Mouse (Mus musculus): ENCODE measurements around the gene Nxnl1. TPM values are rescaled to one million over a fixed set of nuclear protein-coding genes. Genes with fewer than 3 reads are reported as not detected.
"Not testable (repeated sequence)": the region's sequence is repeated elsewhere in the genome, so short reads cannot be mapped to it uniquely, and the experiment has no call there.

The Nxnl1 gene
- polyA plus RNA-seq, 1 experiment from 2014 or later: 0.06 TPM

DNA sequence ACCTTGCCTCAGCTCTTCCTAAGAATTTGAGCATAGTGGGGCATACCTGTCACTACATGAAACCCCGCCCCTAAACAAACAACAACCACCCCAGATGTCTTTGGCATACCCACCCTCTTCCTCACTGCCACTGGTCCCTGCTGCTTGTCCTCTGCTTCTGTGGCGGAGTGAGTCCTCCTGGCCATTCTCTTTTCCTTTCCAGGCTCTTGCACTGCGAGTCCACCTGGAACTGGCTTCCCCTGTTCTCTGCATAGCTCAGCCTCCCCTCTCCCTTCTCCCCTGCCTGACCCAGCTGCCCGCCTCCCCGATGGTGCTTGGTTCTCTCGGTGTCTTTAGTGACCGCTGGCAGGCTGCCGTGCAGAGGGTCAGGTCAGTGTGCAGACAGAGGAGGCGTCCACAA, 22.6 kb downstream of the Nxnl1 start:
- no peak overlapping the region for H3K27ac ChIP-seq
- WGBS: 83% methylated on average over 9 of the region's 9 CpGs
- no peaks in the 10 kb centered on the region for H3K27me3 ChIP-seq (replicated peaks)
- no peak for ATAC-seq
- H3K9me3 ChIP-seq: no peaks in the 10 kb centered on the region
- H3K4me3 ChIP-seq (replicated peaks): peak overlapping the region; percentile 79
- peaks cover 10% of the 10 kb centered on the region for H3K4me1 ChIP-seq (replicated peaks)
- H3K36me3 ChIP-seq: peaks cover 21% of the 10 kb centered on the region
- H3K4me2 ChIP-seq (replicated peaks): peak overlapping the region; percentile 86
- peak overlapping the region; percentile 68 for H3K9ac ChIP-seq

DNA sequence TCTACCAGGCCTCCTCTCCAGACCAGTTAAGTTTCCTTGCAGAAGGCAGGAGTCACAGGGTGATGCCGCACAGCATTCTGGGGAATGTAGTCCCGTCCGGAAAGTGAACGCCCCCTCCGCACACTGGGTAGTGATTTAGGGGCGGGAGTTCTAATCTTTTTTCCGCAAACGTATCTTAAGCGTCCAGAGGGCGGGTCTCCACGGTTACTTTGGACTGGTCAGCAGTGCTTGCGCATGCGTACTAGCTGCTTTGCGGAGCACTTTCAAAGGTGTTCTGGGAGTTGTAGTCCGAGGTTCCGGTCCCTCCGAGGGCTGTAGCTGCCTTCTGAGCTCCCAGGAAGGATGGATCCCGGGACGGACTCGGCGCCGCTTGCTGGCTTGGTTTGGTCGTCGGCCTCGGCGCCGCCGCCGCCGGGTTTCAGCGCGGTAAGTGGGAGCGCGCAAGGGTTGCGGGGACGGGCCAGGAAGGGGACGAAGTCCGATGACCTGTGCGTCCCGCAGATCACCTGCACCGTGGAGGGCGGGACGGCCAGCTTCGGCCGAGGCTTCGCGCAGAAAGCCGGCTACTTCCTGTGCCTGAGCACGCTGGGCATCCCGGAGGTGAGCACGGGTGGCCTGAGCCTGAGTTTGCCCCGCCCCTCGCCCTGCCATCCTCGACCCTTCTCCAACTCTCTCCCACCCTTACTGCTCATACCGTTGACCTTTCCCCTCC, 23.6 kb downstream of the Nxnl1 start, which contains the start of gene Mvb12a:
Gene Mvb12a (plus strand): TSS at position 291 of the 712 bp plus-strand sequence.
- WGBS: under 1% methylated on average over 55 of the region's 55 CpGs
- peak; percentile 97 for ATAC-seq
- H3K27ac ChIP-seq: peak within 1 kb of the TSS; percentile 68; the same call in 1 of the 2 replicates
- H3K4me3 ChIP-seq (replicated peaks): peak within 1 kb of the TSS; percentile 79
- peaks cover 13% of the 10 kb centered on the region for H3K4me1 ChIP-seq (replicated peaks)
- peaks cover 14% of the 10 kb centered on the region for H3K36me3 ChIP-seq
- H3K9ac ChIP-seq: peak within 1 kb of the TSS; percentile 68
- H3K9me3 ChIP-seq: no peaks in the 10 kb centered on the region
- no peaks in the 10 kb centered on the region for H3K27me3 ChIP-seq (replicated peaks)
- peak within 1 kb of the TSS; percentile 86 for H3K4me2 ChIP-seq (replicated peaks)

DNA sequence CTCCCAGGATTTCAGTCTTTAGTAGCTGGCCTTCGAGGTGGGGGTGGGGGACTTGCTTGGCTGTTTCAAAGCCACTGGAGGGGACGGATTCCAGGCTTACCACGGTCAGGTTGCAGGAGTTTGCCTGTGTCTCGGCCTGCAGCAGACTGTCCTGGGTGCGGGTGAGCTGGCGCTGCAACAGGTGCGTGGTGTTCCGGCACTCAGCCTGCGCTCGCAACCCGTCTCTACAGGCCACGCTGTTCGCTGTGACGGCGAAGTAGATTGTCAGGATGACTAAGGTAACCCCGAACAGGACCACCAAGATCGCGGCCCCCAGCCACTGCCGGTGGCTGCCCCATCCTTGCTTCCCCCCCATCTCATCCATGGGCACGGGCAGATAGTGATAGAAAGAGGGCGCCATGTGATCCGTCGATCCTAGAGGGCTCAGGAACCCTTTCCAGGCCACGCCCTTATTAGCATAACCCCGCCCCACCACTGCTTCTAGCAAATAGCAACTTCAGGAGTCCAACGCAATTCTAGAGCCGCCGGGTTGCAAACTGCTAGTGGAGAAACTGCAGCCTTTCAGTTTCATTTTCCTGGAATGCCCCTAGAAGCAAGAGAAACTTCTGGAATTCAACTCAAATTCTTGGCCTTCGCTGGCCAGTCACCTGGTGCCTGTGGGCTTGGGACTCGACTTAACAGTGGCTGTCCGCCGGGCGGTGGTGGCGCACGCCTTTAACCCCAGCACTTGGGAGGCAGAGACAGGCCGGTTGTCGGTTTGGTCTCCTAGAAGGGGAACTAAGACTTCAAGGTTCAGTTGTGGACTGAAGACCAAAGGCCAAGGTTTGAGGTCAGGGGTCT, 29.2 kb downstream of the Nxnl1 start, which contains the start of gene Bst2:
Gene Bst2 (minus strand): TSS at position 429 of the 840 bp plus-strand sequence.
- peak within 1 kb of the TSS; percentile 63 for H3K9ac ChIP-seq
- peak within 1 kb of the TSS; percentile 82 for H3K4me2 ChIP-seq (replicated peaks)
- peak; percentile 92 for ATAC-seq
- no peaks in the 10 kb centered on the region for H3K9me3 ChIP-seq
- H3K4me3 ChIP-seq (replicated peaks): peak within 1 kb of the TSS; percentile 50
- peak within 1 kb of the TSS; percentile 83 for H3K27ac ChIP-seq
- no peaks in the 10 kb centered on the region for H3K27me3 ChIP-seq (replicated peaks)
- 3% methylated on average over 37 of the region's 37 CpGs for WGBS
- H3K4me1 ChIP-seq (replicated peaks): peaks cover 10% of the 10 kb centered on the region
- no peaks in the 10 kb centered on the region for H3K36me3 ChIP-seq

DNA sequence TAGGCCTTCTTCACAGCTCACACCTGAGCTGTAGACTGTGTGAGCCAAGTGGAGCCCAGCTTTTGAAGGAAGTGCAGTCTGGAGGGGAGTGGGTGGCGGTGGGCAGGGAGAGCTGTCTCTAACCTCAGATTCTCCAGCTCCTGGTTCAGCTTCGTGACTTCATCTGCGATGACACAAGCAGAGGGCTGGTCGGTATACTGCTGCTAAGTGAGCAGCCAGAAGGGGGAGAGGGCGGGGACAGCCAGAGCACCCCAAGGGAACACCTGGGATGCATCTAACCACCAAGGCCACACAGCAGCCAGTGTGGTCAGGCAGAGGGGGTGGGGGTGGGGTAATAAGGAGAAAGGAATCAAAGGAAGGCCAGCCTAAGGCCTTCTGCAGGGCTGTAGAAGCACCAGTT, 30.7 kb downstream of the Nxnl1 start:
- H3K4me1 ChIP-seq (replicated peaks): peaks cover 10% of the 10 kb centered on the region
- H3K27me3 ChIP-seq (replicated peaks): no peaks in the 10 kb centered on the region
- H3K4me3 ChIP-seq (replicated peaks): no peak overlapping the region
- ATAC-seq: no peak
- WGBS: 60% methylated on average over 5 of the region's 5 CpGs
- no peaks in the 10 kb centered on the region for H3K9me3 ChIP-seq
- H3K27ac ChIP-seq: no peak overlapping the region
- 0 out of 2 replicates have a peak overlapping the region, but pooled peaks have one; percentile 82 for H3K4me2 ChIP-seq (replicated peaks)
- H3K36me3 ChIP-seq: no peaks in the 10 kb centered on the region
- no peak overlapping the region for H3K9ac ChIP-seq

DNA sequence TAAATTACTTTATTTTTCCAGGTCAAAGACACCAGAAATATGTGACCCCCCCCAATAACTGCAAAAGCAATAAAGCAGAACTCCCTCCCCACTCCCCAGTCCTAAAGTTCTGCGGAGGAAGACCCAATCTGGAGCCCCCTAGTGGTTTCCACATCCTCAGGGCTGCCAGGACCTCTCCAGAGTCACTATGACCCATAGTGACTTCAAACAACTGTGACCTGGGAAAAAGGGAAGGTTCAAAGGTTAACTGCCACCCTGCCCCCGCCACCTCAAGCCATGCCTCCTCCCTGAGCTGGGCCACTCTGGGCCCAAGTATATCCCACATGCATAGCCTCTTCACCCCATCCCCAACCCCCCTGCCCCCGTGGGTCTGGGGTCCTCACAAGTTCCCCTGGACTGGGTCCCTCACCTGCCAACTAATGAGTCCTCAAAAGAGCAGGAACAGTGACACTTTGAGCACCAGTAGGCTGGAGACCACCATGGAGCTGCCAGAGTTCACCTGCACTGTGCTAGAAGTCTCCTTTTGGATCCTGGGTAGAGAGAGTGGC, 32.1 kb downstream of the Nxnl1 start:
- H3K36me3 ChIP-seq: no peaks in the 10 kb centered on the region
- H3K9me3 ChIP-seq: no peaks in the 10 kb centered on the region
- no peak for ATAC-seq
- WGBS: 51% methylated on average over 3 of the region's 3 CpGs
- H3K4me1 ChIP-seq (replicated peaks): peaks cover 10% of the 10 kb centered on the region
- H3K4me3 ChIP-seq (replicated peaks): no peak overlapping the region
- H3K27me3 ChIP-seq (replicated peaks): no peaks in the 10 kb centered on the region
- H3K4me2 ChIP-seq (replicated peaks): no peak overlapping the region
- H3K27ac ChIP-seq: no peak overlapping the region
- H3K9ac ChIP-seq: no peak overlapping the region

DNA sequence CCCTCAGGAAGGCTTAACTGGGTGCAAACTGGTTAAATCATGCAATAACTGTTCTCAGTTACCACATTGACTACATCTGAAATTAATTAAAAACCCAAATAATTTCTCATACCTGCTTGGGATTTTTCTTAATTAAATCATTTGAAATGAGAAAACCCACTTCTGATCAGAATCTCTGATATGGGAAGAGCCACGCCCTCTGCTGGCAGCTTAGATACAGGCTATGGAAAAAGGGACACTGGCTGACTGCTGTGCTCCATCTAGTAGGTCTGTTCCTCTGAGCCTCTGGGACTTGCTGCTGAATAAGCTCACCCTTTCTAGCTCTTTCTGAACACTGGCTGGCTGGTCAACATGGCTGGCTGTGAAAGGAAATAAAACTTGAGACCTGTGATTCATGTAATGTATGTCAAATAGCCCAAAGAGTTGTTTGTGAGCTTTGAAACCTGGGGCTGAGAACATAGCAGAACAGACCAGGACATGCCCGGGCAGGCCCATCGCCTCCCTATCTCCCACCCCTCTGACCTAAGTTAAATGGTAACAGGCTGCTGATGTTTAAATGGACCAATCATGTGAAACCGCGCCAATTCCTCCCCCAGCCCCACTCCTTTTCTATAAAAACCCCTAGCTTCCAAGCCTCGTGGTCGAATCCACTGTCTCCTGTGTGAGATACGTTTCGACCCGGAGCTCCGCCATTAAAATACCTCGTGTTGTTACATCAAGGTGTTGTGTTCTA, 35.5 kb downstream of the Nxnl1 start:
- H3K9me3 ChIP-seq; H3K4me1 ChIP-seq (replicated peaks); H3K27ac ChIP-seq; H3K9ac ChIP-seq; H3K4me2 ChIP-seq (replicated peaks); H3K27me3 ChIP-seq (replicated peaks); H3K36me3 ChIP-seq; ATAC-seq; H3K4me3 ChIP-seq (replicated peaks): not testable (repeated sequence)
- WGBS: 74% methylated on average over 6 of the region's 12 CpGs

DNA sequence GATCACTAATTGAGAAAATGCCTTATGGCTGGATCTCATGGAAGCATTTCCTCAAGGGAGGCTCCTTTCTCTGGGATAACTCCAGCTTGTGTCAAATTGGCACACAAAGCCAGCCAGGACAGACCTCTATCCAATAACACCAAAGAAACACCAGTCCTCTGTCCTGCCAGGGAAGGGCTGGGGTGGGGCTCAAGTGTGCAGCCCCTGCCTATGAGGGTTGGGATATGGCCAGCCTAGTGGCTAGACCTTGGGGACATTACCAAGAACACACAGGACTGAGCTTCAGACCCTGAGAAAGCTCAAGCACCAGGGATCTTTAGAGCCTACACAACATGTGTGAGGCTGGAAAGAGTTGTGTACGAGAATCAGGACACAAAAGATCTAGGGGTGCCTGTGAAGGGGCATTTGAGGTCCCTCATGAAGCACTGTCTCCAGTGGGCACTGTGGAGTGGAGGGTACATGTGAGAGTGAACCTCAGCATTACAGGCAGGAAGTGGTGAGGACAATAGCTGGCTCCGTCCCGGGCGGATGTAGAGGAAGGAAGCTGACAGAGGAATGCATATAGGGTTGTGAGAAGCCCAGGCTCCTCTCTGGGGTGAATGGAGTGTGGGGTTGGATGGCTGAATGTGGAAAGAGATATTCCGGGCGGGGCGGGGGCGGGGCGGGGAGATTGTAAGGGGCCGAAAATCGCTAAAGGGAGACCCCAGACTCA, 37.9 kb downstream of the Nxnl1 start:
- 74% methylated on average over 11 of the region's 11 CpGs for WGBS
- H3K36me3 ChIP-seq: no peaks in the 10 kb centered on the region

DNA sequence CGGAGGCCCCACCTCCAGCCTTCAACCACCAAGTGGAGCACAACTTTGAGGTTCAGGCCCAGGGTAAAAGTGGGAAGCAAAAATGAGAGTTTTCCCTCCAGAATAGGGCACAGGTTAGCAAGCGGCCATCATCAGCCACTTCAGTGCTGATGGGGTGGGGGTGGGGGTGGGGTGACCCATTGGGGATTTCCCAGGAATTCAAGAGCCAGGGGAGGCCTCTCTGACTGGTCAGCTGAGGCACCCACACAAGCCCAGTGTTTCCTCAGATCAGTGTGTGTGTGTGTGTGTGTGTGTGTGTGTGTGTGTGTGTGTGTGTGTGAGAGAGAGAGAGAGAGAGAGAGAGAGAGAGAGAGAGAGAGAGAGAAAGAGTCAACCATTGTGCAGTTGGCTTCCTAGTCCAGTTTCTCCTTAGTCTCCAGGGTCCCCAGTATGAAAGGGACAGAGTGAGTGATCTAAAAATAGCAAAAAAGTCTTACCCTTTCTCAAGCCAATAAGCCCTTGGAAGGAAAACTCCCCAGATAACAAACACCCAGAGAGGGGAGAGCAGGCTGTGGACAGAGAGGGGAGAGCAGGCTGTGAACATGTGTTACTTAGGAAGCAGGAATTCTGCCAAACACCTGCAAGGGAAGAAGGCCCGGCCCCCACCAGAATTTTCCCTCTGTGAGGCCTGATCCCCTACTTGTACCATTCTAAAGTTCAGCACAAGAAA, 39.1 kb downstream of the Nxnl1 start:
- WGBS: 64% methylated on average over 3 of the region's 3 CpGs
- Histone ChIP-seq H3K27ac (0 out of 2 replicates have a peak overlapping the region, but pooled peaks have one; percentile 0), H3K4me2 (replicated peaks) (no peak overlapping the region), H3K4me3 (replicated peaks) (no peak overlapping the region), H3K9ac (no peak overlapping the region), H3K9me3 (no peaks in the 10 kb centered on the region), H3K27me3 (replicated peaks) (peaks cover 11% of the 10 kb centered on the region), H3K36me3 (no peaks in the 10 kb centered on the region), H3K4me1 (replicated peaks) (peaks cover 7% of the 10 kb centered on the region)
- no peak for ATAC-seq

More for the DNA sequence above, 37.9 kb downstream of the Nxnl1 start:
- H3K9ac ChIP-seq: no peak overlapping the region
- 0 out of 2 replicates have a peak overlapping the region, but pooled peaks have one; percentile 51 for H3K27ac ChIP-seq
- peaks cover 11% of the 10 kb centered on the region for H3K27me3 ChIP-seq (replicated peaks)
- no peak overlapping the region for H3K4me2 ChIP-seq (replicated peaks)
- H3K9me3 ChIP-seq: no peaks in the 10 kb centered on the region
- no peak overlapping the region for H3K4me3 ChIP-seq (replicated peaks)
- H3K4me1 ChIP-seq (replicated peaks): peaks cover 7% of the 10 kb centered on the region
- ATAC-seq: no peak

DNA sequence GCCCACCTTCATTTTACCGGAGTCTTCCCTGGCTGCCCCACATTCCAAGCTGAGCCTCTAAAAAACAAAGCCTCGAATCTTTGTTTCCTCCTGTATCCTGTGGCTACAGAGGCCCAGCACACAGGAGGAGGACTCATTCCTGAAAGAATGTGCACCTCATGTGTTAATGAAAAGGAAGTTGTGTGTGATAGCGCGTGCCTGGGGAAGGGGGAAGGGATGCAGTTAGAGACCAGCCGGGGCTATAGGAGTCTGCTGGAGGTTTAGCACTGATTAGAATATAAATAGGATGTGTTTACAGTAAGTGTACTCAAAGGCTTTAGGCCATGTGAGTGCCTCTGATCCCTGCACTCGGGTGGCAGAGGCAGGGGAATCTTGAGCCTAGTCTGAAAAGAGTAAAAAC, 40.1 kb downstream of the Nxnl1 start:
- no peak for ATAC-seq

DNA sequence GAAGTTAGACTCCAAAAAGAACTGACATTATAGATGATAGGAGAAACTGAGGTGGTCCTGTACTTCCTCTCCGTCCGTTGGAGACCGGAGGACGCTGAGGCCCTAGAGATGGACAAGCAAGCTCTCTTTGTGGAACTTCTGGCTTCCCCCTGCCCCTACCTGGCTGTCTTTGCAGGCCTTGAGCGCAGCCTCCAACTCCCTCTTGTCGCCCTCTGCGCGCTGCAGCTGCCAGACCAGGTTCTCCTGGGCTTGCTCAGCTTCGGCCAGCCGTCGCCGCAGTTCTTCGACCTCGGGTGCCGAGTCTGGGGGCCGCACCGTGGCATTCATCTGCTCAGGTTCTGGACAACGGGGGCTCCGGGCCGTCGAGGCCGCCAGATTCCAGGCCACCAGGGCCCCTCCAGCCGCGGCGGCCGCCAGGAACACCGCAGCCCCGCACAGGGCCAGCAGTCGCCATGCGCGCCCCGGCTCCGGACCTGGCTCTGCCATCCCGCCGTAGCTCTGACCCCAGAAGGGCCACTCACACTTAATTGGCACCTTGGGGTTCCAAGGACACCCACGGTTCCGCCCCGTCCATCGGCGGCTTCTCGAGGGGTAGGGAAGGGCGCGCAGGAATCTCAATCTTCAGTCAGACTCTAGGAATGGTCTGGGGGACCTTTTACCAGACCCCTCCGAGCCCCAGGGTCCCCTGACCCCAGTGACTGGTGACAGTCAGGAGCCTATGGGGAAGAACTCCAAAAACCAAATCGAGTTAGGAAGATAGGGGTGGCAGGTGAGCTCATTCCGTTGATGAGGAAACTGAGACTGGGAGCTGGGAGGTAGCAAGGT, 41.0 kb downstream of the Nxnl1 start, which contains the start of gene Ccdc194:
Gene Ccdc194 (minus strand): TSS at position 486 of the 825 bp plus-strand sequence.
- WGBS: 12% methylated on average over 46 of the region's 46 CpGs
- H3K27me3 ChIP-seq (replicated peaks): peaks cover 11% of the 10 kb centered on the region
- H3K4me1 ChIP-seq (replicated peaks): peaks cover 13% of the 10 kb centered on the region
- peak within 1 kb of the TSS; percentile 28; the same call in 1 of the 2 replicates for H3K27ac ChIP-seq
- H3K36me3 ChIP-seq: no peaks in the 10 kb centered on the region
- 0 out of 2 replicates have a peak within 1 kb of the TSS, but pooled peaks have one; percentile 7 for H3K4me3 ChIP-seq (replicated peaks)
- ATAC-seq: no peak
- no peaks in the 10 kb centered on the region for H3K9me3 ChIP-seq
- peak within 1 kb of the TSS; percentile 1; the same call in 1 of the 2 replicates for H3K9ac ChIP-seq
- peak within 1 kb of the TSS; percentile 37 for H3K4me2 ChIP-seq (replicated peaks)

More for the DNA sequence above, 40.1 kb downstream of the Nxnl1 start:
- Histone ChIP-seq H3K4me2 (replicated peaks) (no peak overlapping the region), H3K4me1 (replicated peaks) (peaks cover 12% of the 10 kb centered on the region), H3K9ac (no peak overlapping the region), H3K36me3 (no peaks in the 10 kb centered on the region), H3K4me3 (replicated peaks) (no peak overlapping the region), H3K27me3 (replicated peaks) (peaks cover 11% of the 10 kb centered on the region), H3K27ac (0 out of 2 replicates have a peak overlapping the region, but pooled peaks have one; percentile 28), H3K9me3 (no peaks in the 10 kb centered on the region)
- 28% methylated on average over 6 of the region's 6 CpGs for WGBS

Measured in intestine, embryonic 15.5 days (tissue).